Mouse (Mus musculus): ENCODE measurements around the gene Pacsin1. TPM values are rescaled to one million over a fixed set of nuclear protein-coding genes. Genes with fewer than 3 reads are reported as not detected.

The Pacsin1 gene
- polyA plus RNA-seq, 1 experiment, result 0.01 TPM

DNA sequence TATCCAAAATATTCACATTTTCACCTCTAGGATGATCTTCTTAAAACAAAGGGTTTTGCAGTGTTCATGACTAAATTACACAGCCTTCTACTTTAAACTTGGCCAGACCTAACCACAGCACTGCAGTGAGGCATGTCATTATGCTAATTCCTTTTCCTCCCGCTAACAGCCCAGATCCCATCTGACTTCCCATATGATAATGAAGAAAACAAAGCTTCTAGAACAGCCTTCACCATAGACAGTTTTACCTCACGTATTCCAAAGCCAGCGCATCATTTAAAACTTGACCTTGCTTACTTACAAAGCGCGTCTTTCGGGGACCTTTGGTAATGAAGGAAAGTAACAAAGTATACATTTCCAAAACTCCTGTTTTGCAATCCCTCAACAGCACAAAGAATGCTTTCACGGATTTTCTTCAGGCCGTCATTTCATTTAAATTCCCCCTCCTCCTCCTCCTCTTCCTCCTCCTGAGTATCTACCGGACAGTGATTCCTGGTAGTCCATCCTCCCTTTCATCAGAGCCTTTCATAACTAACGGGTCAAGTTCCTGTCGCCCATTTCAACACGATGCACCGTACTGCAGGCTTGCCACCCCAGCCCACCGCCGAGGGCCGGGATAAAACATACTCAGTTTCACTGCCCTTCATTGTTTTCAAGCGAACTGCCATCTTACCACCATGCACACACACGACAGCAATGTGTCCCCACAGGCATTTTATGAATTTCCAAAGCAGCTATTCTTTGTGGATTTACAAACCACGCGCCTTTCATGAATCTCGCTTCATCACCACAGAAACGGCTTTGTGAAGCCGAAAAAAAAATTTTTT, 33.4 kb upstream of the Pacsin1 start:
- H3K27me3 ChIP-seq (ENCODE audit: control insufficient read depth), result no peaks in the 10 kb centered on the region
- peaks cover 5% of the 10 kb centered on the region; the same call in 1 of the 2 replicates for H3K9me3 ChIP-seq (ENCODE audit: control insufficient read depth, low read length)
- H3K36me3 ChIP-seq (ENCODE audit: control insufficient read depth), result peaks cover 16% of the 10 kb centered on the region
- TF ChIP-seq GATA1 (IDR thresholded peaks at IDR 0.05; ENCODE audit: low read length), result no peak
- TF ChIP-seq TAL1 (IDR thresholded peaks at IDR 0.05; ENCODE audit: low read length), result no peak
- peak overlapping the region; percentile 94 for H3K4me3 ChIP-seq (replicated peaks)
- peaks cover 58% of the 10 kb centered on the region for H3K4me1 ChIP-seq (ENCODE audit: control insufficient read depth)

DNA sequence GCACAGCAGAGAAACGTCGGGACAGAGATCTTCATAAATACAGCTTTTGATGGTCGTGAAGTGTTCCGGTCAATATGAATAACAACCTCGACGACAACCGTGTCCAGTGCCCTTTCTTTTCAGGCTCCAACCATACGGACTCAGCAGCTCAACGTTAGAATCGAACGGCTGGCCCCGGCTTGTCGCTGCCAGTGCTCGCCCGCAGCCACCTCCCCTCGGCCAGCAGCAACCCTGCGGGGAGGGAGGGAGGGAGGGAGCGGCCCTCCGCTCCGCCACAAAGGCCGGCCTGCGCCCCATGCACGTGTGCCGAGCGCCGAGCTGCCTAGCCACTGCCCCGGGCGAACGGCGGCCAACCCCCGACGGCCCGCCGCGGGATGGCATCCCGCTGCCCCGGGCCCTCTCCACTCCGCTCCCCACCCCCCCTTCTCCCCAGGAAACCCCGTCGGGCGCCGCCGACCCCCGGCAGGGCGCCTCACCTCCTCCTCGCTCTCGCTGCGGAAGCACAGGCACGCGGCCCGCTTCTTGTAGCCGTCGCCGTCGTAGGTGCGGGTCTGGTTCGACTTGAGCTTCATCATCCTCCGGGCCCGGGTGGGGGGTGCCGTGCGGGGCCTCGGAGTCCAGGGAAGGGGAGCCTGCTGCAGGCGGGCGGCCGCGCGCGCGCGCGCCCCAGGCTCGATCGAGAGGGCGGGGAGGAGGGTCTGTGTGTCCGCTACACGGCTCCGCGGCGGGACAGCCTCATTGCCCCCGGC, 32.5 kb upstream of the Pacsin1 start:
- TF ChIP-seq GATA1 (IDR thresholded peaks at IDR 0.05; ENCODE audit: low read length), result no peak
- TF ChIP-seq TAL1 (IDR thresholded peaks at IDR 0.05; ENCODE audit: low read length), result no peak
- H3K4me3 ChIP-seq (replicated peaks), result peak overlapping the region; percentile 94
- H3K9me3 ChIP-seq (ENCODE audit: control insufficient read depth, low read length), result peaks cover 3% of the 10 kb centered on the region; the same call in 1 of the 2 replicates
- peaks cover 61% of the 10 kb centered on the region for H3K4me1 ChIP-seq (ENCODE audit: control insufficient read depth)
- H3K27me3 ChIP-seq (ENCODE audit: control insufficient read depth), result no peaks in the 10 kb centered on the region
- H3K36me3 ChIP-seq (ENCODE audit: control insufficient read depth), result peaks cover 11% of the 10 kb centered on the region

DNA sequence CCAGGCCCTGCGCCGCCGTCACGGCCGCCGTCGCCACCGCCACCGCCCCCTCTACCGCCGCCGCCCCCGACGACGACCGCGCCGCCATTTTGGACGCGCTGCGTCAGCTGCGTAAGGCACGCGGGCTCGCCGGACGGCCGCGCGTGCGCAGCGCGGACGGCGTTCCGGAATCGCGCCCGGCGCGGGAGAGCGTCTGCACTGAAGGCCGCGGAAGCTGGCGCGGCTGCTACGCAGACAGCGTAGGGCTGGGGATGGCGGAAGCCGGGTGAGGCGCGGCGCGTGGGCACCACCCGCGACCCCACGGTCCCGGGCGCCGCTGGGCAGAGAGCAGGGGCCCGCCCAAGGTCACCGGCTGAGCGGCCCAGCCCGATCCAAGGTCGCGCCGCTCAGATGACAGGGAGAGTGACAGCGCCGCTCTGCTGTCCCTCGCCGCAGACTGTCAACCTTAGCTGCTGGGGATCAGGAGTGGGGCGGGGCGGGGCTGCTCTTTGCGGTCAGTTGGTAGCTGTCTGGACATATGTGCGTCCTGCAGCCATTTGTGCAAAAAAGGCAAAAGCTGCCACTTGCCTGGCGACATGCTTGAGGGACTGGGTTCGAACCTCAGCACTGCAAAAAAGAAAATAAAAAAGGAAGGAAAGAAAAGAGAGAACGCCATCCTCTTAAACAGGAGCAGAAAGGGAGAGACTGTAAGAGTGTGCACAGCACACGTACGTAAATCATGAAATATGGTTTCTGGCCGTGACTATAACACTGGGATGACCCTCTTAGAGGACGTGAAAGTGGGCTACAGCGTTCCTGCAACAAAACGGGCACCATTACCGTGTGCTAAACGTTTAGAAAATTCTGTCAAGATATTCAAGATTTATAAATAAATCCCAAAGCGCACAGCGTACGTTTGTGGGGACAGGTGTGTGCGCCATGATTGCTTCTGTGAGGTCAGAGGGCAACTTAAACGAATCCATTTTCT, 31.7 kb upstream of the Pacsin1 start, which contains the start of gene Nudt3:
TSS of gene Nudt3 (minus strand) at position 136 of the 967 bp plus-strand sequence.
- Histone ChIP-seq H3K36me3 (ENCODE audit: control insufficient read depth) (peaks cover 8% of the 10 kb centered on the region), H3K9me3 (ENCODE audit: control insufficient read depth, low read length) (no peaks in the 10 kb centered on the region), H3K27me3 (ENCODE audit: control insufficient read depth) (no peaks in the 10 kb centered on the region), H3K4me1 (ENCODE audit: control insufficient read depth) (peaks cover 59% of the 10 kb centered on the region), H3K4me3 (replicated peaks) (peak within 1 kb of the TSS; percentile 94)
- no peak for TF ChIP-seq GATA1 (IDR thresholded peaks at IDR 0.05; ENCODE audit: low read length)
- TF ChIP-seq TAL1 (IDR thresholded peaks at IDR 0.05; ENCODE audit: low read length), result no peak

DNA sequence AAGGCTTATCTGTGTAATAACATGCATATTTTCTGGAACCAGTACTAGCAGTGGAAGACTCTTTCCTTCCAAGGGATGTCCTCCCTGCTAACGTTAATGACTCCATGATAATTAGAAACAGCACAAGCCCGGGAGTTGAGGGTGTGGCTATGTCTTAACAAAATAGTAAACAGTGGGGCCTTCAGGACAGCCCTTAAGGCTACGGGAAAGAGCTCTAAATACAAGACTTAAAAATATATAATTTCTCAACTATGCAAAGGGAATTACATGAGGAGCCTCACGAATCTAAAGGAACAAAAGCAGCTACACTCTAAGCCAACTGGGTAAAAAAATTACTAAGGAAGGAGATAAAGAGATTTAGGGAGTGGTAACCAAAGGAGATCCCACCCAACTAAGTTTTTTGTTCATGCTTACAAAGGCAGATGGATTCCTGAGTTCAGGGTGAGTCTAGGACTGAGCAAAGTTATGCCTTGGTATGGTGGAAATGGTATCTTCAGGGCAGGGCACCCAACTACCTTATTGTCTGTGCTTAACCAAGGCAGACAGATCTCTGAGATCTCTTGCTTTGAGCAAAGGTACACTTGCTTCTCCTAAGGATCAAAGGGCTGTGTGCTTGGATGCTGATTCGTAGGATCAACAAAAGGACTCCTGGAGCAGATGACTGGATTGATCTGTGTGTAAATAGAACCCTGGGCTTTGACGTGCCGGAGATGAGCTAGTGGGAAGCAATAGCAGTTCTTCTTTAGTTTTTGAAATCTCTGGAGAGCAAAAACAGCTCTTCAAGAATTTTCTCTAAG, 29.7 kb upstream of the Pacsin1 start:
- no peaks in the 10 kb centered on the region for H3K9me3 ChIP-seq (ENCODE audit: control insufficient read depth, low read length)
- H3K36me3 ChIP-seq (ENCODE audit: control insufficient read depth), result peaks cover 20% of the 10 kb centered on the region
- H3K4me3 ChIP-seq (replicated peaks), result no peak overlapping the region
- H3K4me1 ChIP-seq (ENCODE audit: control insufficient read depth), result peaks cover 53% of the 10 kb centered on the region
- TF ChIP-seq GATA1 (IDR thresholded peaks at IDR 0.05; ENCODE audit: low read length) (no peak), TAL1 (IDR thresholded peaks at IDR 0.05; ENCODE audit: low read length) (no peak)
- no peaks in the 10 kb centered on the region for H3K27me3 ChIP-seq (ENCODE audit: control insufficient read depth)

DNA sequence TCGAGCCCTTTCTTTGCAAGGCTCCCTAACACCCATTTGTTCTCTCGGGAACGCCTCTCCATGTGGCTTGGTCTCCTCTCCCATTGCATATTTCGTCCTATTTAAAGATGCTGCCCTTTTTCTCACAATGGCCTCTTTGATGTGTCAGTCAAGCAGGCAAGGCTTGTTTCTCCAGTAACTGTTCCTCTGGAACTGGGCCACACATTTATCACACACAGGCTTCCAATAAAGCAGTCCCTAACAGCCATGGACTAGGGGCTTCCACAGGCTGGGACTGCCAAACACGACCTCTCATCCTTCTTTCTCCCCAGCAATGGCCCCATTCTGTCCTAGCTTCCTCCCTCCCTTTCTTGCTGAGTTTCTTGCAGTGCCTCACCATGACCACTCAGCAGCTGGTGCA, 28.6 kb upstream of the Pacsin1 start:
- Histone ChIP-seq H3K36me3 (ENCODE audit: control insufficient read depth) (peaks cover 30% of the 10 kb centered on the region), H3K9me3 (ENCODE audit: control insufficient read depth, low read length) (no peaks in the 10 kb centered on the region), H3K27me3 (ENCODE audit: control insufficient read depth) (no peaks in the 10 kb centered on the region), H3K4me1 (ENCODE audit: control insufficient read depth) (peaks cover 52% of the 10 kb centered on the region), H3K4me3 (replicated peaks) (no peak overlapping the region)
- TF ChIP-seq TAL1 (IDR thresholded peaks at IDR 0.05; ENCODE audit: low read length) (no peak), GATA1 (IDR thresholded peaks at IDR 0.05; ENCODE audit: low read length) (no peak)

DNA sequence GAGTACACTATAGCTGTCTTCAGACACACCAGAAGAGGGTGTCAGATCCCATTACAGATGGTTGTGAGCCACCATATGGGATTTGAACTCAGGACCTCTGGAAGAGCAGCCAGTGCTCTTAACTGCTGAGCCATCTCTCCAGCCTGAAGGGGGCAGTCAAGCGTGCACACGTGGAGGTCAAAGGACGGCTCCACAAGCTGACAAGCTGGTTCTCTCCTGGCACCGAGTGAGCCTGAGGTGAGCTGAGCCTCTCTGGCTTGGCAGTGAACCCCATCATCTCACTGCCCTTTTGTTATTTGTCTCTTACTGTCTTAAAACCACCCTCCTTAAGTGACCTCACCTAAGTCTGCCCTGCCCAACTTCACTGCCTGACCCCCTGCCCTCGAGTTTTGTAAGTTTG, 27.9 kb upstream of the Pacsin1 start:
- no peak overlapping the region for H3K4me3 ChIP-seq (replicated peaks)
- no peaks in the 10 kb centered on the region for H3K27me3 ChIP-seq (ENCODE audit: control insufficient read depth)
- no peaks in the 10 kb centered on the region for H3K9me3 ChIP-seq (ENCODE audit: control insufficient read depth, low read length)
- TF ChIP-seq GATA1 (IDR thresholded peaks at IDR 0.05; ENCODE audit: low read length), result no peak
- TF ChIP-seq TAL1 (IDR thresholded peaks at IDR 0.05; ENCODE audit: low read length), result no peak
- H3K4me1 ChIP-seq (ENCODE audit: control insufficient read depth), result peaks cover 52% of the 10 kb centered on the region
- peaks cover 37% of the 10 kb centered on the region for H3K36me3 ChIP-seq (ENCODE audit: control insufficient read depth)

DNA sequence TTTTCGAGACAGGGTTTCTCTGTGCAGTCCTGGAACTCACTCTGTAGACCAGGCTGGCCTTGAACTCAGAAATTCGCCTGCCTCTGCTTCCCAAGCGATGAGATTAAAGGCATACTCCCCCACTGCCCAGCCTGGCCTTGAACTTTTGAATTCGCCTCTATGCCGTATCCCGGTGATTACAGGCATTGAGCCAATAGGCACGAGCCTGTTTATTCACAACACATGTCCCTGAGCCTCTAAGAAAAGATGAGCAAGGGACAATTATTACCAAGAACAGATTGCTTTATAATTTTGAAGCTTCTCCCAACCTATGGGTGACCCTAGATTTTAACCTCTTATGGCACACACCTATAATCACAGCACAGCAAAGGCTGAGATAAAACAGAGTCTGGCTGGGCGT, 26.9 kb upstream of the Pacsin1 start:
- peaks cover 47% of the 10 kb centered on the region for H3K36me3 ChIP-seq (ENCODE audit: control insufficient read depth)
- no peaks in the 10 kb centered on the region for H3K27me3 ChIP-seq (ENCODE audit: control insufficient read depth)
- no peak overlapping the region for H3K4me3 ChIP-seq (replicated peaks)
- no peaks in the 10 kb centered on the region for H3K9me3 ChIP-seq (ENCODE audit: control insufficient read depth, low read length)
- peaks cover 60% of the 10 kb centered on the region for H3K4me1 ChIP-seq (ENCODE audit: control insufficient read depth)
- TF ChIP-seq TAL1 (IDR thresholded peaks at IDR 0.05; ENCODE audit: low read length) (no peak), GATA1 (IDR thresholded peaks at IDR 0.05; ENCODE audit: low read length) (no peak)
